Mouse (Mus musculus): ENCODE data around the gene Fitm2.
A peak's percentile ranks its signal among the peaks of the same experiment; 100 is the strongest.

The Fitm2 gene

DNA sequence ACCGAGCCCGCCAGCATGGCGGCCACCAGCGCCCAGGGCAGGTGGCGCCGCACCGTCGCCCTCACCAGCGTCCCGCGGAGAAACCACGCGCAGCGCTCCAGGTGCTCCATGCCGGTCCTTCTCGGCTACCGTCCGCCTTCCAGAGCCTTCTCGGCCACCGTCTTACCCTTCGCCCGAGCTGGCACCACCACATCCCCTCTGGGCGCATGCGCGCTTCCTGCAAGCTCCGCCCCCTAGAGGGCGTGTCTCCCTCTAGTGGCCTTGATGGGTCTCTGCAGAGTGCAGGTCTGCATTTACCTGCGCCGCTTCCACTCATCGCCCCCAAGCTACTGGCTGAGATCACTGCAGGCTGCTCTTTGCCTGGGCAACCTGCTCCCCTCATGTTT lies at the start of gene Fitm2:
Gene Fitm2, minus strand, starts transcription at position 164 of the 386 bp plus-strand sequence.
- DNase-seq, result peak; percentile 94

DNA sequence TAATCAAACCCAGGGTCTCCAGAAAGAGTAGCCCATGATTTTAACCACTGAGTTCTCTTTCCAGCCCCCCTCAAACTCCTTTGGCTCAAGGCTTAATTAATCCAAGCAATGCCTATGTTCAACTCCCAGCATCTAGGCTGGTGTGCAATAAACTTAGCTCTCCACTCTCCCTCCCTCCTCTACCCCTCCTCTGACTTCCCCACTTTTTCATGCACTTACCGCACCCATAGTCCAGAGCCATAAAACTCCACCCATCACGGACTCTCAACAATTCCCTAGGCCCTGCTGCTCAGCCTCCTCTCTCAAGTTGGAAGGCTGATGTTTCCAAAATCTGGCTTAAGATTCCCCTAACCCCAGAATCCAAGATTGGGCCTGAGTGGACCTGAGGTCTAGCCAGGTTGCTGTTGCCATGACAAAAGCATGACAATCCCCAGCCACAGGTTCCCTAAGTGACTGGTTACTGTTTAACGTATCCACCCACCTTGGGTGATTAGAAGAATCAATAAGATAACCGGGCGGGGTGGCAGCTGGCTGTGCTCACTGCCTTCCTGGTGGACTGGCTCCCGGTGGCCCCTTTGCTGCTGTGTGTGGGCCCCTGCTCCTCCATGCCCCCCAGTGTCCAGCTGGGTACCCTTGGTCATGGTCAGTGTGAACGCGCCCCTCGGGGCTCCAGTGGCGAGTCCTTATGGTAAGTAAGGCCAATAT lies 34.0 kb upstream of the Fitm2 start, which contains the start of gene Hnf4a:
Gene Hnf4a, plus strand, starts transcription at position 509 of the 705 bp plus-strand sequence.
- DNase-seq, result no peak

DNA sequence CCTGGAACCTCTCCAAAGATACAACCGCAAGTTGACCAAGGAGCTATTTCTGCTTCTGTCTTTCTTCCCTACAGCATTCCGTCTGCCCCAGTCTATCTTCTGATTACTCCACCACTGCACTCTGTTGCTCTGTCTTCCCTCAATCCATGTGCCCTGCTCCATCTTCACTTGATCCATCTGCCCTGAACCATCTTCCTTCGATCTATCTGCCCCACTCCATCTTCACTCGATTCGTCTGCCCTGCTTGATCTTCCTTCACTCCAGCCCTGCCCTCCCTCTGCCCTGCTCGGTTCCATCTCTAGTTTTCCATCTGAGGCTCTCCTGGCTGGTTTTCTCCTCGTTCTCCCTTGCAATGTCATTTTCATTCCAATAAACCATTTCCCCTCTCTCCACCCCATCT lies 30.8 kb upstream of the Fitm2 start:
- DNase-seq, result no peak

DNA sequence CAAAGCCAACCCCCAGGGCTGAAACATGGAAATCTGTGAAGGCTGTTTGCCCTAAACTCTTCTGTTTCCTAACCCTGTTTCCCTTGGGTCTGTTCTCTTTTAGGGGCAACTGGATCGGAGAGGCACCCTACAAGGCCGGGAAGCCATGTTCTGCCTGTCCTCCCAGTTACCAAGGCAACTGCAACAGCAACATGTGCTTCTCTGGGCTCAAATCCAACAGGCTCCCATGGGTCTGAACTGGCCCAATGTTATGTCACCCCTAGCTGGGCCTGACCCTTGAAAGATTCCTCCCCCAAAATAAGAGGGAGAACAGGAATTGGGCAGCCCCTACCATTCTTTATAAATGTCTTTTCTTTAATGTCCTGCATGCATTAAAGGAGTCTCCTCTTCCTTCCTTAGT lies 29.8 kb upstream of the Fitm2 start:
- DNase-seq, result no peak

DNA sequence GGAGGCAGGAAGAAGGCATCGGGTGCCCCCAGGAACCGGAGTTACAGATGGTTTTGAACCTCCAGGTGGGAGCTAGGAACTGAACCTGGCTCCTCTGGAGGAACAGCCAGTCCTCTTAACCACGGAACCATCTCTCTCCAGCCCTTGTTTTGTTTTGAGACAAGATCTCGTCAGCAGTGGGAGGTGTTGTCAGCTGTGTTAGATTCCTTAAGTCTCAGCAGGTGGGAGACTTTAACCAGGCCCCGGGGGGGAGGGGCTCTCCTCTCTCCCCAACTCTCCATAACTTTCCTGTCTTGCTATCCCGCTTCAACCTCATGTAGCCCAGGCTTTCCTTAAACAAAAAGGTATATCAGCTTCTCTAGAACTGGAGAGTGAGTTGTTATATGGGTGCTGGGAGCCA lies 22.0 kb upstream of the Fitm2 start:
- DNase-seq, result no peak

DNA sequence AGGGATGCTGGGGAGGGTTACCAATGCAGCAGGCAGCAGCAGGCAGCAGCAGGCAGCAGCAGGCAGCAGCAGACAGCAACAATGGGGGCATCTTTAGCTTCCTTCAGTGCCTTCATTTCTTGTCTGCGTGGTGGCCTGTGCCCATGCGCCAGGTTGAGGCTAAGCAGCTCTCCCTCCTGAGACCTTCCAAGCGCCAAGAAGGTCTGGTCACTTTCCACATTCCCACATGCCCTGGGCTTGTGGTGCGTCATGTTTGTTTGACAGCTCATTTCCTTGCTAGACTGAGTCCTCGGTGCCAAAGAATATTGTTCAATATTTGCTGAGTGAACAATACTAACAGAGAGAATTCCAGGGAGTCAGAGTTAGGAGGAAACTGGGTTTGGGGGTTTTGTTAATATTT lies 21.5 kb upstream of the Fitm2 start:
- no peak for DNase-seq

DNA sequence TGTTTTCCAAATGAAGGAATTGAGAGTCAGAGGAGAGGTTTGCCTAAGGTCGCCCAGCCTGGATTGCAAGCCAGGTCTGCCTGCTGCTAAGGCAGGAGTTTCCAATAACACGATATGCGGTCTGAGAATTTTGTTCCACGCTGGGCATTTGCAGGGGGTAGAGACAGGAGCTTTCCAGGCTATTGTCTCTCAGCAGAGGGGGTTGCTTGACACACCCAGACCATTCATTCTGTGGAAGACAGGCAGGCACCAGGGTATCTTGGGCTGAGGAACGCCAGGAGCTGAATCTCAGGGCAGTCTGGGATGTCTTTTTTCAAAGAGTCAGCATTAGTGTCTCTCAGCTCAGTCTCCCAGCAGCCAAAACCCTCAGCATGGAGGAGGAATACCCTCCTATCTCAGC lies 20.6 kb upstream of the Fitm2 start:
- no peak for DNase-seq

DNA sequence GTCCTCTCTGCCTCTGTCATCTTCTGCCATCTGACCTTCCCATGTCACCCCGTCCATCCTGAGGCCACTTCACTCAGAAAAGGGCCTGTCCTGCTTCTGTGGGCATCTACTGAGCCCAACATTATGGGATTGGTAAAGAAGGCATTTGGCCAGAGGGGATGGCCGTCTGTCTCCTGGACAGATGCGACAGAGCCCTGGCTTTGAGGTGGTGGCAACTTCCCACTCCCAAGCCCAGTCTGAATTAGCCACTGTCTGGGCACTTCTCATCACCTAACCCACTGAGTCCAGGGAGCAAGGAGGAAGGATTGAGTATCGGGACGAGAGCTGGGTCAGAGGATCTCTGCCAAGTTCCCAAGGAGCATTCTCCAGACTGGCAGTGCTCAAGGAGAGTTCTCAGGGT lies 19.6 kb upstream of the Fitm2 start, which contains the start of gene R3hdml:
Gene R3hdml, plus strand, starts transcription at position 301 of the 400 bp plus-strand sequence.
- no peak for DNase-seq

DNA sequence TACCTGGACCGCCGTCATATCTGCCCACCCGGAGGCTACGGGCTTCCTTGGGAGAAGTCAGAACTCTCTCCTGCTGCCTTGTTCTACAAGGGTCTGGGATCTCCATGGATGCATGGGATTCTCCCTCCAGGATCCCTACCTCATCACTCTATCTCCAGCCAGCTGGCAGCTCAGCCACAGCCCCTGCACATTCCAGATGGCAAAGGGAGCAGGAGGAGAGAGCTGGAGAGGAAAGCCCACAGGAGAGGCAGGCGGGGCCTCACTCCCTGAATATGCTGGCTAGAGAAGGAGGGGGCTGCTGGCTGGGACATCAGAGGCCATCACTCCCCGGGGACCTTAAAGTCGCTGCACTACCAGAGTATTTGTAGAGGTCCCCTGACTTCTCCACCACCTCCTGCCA lies 18.9 kb upstream of the Fitm2 start:
- no peak for DNase-seq

DNA sequence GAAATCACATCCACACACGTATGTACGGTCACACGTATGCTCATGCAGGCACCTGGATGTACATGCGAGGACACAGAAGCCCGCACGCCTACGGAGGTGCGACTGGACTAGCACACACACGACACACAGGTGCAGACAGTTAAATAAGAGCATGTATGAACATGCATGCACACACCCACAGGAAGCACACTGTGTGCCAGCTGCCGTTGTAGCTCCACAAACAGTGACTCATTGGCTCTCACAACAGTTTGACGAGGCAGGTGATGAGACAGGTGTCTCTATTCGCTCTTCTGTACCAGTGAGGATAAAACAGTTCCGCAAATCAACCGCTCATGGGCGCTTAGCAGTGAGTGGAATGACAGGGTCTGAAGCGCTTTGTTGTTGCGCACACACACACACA lies 18.2 kb upstream of the Fitm2 start:
- no peak for DNase-seq

DNA sequence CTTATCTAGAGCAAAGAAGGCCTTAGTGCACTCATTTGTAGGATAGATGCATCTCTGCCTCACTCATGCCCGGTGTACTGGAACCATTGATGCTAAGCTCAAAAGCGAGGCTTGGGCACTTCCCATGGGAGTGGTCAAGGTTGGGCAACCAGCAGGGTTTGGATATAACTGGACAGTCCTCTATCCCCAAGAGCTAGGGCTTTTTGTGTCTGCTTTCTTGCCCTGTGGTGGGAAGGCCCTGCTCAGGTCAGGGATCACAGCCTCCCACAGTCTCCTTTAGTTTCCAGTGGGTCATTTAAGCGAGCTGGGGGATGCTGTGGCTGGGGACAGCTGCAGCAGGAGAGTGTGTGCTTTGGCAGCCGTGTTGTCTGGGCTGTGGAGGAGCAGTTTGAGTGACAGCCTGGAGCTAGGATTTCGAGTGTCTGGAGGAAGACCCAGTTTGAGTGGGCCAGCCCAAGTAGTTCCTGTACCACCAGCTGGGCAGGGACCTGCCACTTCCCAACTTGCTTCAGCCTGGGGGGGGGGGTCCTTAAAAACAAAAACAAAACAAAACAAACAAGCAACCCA lies 17.4 kb upstream of the Fitm2 start:
- DNase-seq, result no peak

DNA sequence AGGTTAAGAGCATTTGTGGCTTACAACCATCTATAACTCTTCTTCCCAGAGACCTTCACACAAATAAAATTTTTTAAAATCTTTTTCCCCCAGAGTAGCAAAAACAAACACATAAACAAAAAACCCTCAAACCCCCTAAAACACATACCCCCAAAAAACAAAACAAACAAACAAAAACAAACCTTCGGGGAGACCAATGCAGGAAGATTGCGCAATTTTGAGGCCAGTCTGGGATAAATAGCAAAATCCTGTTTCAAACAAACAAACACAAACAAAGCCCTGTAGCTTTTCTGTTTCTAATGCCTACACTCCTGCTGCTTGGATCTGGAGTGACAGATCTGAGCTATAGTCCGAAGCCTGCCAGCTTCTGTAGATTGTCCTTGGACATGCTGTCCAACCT lies 14.9 kb upstream of the Fitm2 start:
- DNase-seq, result no peak

DNA sequence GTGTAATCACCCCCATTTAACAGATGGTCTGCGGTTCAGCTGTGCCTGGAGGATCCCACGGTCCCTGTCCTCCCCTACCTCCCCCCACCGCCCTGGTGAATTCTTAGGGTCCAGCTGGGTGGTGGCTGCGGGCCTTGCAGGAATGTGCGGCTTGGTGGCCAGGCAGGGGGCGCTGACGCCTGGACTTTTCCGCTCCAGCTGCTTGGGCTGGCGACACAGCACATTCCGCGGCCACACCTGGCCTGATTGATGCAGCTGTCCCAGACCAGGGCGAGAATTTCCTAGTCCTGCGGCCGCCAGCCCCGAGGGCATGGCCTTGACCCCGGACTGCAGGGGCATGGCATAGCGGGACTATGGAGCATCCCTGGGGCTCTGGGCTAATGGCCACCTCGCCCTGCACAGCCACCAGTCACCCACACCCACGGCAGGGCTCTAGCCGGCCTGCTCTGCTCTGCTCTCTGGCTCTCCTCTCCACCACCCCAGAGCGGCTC lies 9.2 kb upstream of the Fitm2 start:
- no peak for DNase-seq

DNA sequence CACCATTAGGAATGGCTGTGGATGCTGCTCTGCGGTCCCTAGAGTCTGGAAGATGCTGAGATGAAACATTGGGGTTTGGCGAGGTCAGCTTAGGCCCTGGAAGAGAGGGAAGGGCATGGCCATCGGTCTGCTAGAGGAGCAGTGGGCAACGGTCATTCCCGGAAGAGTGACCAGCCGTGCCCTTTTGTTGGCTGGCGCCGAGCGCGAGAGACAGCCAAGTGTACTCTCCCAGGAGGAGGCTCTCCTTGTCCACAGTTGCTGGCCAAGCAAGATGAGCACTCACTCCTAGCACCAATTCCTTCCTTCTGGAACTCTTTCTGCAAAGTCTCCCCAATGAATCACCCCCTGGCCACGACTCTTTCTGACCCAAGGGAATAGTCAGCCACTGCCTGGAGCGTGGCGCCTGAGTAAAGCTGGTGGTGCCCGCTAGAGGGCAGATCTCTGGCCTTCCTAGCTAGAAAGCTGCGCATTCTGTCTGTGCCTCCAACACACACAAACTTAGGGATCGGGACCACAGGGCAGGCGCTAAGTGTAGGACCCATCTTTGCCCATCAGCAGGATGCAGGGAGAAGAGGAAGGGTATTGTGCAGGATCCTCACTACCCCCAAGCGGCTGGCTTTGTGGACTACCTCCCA lies 7.9 kb upstream of the Fitm2 start:
- no peak for DNase-seq

DNA sequence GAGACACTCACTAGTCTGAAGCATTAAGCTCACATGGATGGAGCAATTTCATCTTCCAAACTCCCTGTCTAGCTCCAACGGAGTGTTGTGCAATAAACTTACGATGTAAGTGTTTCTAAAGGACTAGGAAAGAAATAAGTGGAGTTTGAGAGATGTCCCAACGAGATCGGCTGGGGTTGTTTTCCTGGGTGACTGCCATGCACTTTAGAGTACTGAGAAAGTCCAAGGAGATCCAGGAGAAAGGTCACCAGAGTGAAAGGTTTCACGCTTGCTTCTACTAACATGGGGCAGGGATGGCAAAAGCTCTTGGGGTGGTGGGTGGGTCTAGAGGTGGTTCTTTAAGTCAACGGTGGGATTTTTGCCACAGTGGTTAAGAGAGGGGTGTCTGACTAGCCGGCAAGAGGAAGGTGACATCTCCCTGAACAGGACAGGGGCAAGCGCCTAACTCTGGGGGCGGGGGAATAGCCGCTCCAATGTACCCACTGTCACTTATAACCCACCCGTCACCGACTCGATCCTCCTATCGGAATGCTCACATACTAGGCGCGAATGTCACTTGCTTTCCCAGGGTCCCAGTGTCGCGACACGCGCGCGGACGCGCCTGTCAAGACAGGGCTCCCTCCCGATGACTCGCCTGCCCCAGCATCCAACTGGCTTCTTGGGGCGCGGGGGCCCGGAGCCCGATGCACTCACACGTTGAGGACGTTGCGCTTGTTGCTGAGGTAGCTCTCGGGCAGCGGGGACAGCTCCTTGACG lies 541 bp downstream of the Fitm2 start:
- DNase-seq, result no peak

DNA sequence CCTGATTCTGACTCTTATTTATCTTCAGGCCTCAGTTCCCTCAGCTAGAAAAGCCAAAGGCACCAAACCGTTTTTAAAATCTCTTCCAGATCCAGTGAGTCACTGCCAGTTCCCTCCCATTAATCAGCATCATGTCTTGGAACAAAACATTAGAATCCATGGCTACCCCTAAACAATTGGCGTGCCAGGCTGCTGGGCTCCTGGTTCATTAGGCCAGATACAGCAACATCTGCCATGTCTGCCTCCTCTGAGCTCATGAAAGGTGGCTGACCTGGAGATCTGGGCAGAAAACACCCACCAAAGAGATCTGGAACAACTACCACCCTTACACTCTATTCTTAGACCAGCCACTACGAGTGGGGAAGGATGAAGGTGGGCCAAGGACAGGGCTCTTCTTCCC lies 1.3 kb downstream of the Fitm2 start:
- DNase-seq, result peak; percentile 28

DNA sequence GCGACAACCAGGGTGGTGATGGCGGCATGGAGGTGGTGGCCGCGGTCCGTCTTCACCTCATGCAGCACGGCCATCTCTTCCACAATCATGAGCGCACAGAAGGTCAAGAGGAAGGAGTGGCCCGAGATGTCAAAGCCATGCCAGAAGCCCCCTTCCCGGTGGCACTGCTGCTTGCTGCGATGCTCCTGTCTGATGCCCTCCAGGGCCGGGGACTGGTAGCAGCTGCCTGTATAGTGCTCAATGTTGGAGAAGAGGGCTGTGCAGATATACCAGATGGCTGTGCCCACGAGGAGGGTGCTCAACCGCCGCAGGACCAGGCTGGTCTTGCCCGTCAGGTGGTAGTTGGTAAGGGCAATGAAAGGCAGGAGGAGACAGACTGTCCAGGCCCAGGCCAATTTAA lies 2.7 kb downstream of the Fitm2 start:
- peak; percentile 16 for DNase-seq

DNA sequence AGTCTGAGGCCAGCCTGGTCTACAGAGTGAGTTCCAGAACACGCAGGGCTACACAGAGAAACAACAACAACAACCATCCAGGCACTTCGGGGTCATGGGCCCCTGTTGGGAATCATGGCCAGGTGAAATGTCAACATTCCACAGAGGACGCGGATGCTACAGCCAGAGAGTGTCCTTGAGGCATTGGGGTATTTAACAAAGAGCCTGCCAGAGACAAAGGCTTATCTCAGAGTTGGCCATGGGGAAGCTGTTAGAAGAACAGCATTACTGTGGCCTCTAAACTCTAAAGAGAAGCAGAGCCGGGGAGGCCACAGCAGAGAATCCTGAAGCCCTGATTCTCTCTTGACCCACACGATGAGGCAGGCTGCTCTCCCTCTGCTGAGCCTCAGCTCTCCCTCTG lies 3.6 kb downstream of the Fitm2 start:
- peak; percentile 5 for DNase-seq

DNA sequence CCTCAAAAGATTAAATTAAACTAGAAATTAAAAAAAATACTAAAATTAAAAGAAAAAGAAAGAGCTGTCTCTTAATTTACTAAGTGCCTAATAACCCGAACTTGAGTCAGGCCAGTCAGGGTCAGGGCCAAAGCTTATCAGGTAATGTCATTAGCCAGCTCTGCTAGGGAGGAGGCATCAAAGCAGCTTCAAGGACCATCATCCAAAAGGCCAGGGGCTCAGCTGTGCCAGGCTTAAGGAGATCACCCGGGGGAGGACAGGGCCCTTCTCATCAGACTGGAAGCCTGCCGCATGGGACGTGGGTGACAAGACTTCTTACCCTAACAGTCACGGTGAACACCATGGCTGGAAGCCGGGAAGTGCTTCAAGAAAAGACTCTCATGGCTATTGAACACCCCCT lies 4.8 kb downstream of the Fitm2 start:
- peak; percentile 7 for DNase-seq

DNA sequence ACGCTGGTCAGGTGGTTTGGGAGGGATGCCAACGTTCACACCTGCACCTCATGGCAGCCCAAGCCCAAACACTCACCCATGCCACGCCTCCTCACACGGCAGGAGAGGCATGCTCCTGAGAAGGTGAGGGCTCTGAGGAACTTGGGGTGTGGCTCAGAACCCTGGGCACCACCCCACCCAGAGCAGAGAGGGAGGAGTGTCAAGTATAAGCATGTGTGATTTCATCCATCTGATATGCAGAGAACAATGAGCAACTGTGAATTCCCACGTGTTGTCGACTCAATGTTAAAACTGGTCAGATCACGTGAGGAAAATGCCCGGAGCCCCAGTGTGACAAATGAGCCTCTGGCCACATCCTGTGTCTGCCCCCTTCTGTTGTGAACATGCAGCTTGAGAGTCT lies 5.7 kb downstream of the Fitm2 start:
- peak; percentile 6 for DNase-seq

DNA sequence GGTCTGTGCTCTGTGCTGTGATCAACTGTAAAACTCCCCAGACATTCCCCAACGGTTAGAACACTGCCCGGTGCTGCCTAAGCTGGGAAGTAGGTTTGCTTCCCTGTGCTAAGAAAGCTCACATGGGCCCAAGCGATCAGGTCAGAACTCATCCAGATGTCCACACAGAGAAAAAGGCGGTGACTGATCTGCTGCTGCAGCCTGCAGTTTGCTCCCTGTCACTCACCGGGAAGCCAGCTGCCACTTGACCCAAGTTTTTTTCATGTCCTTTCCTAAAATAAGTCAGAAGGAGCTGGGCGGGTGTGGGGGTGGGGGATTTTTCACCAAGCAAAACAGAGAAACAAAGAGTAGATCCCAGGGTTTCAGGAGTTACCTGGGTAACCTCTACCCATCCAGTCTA lies 7.9 kb downstream of the Fitm2 start:
- no peak for DNase-seq

DNA sequence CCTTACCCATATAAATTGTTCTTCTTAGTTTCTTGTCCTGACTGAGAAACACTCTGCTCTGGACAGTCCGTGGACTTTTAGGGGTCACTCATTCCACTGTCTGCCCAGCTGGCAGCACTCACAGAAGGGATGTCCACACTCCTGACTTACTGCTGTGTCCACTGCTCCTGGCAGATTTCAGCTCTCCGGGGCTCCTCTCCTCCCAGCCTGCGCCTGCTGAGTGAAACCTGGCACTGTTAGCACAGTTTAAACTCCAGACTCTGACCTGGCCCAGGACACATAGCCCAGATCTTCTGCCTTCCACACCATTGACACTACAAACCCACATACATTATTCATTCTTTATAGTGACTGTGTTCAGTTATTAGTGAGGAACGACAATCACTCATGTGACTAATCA lies 8.4 kb downstream of the Fitm2 start:
- peak; percentile 51 for DNase-seq

DNA sequence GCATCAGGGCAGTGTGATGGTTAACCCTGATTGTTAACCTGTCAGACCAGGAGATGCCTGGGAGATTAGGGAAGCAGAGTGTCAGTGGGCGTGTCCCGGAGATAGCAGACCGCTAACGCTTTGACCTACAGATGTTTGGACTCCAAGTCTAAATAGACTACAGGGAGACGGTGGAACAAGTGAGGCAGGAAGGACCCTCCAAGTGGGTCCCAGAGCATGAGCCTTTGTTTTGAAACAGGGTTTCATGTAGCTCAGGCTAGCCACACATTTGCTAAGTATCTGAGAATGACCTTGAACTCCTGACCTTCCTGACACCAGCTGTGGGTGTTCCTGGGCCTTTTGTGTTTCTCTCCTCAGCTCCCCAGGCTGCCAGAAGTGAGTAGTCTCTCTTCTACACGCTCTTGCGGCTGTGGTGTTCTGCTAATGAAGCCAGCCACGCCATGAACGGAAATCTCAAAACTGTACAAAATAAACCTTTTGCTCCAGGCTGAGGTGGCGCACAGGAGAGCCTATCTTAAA lies 9.1 kb downstream of the Fitm2 start:
- DNase-seq, result peak; percentile 5

Measured in cerebellum, adult 11-12 months (tissue).